Mouse (Mus musculus) megakaryocyte, embryonic 14.5 days (primary cell): Measurements from ENCODE around the gene Eya2. TPM values are rescaled to one million over a fixed set of nuclear protein-coding genes. Genes with fewer than 3 reads are reported as not detected.

ENCODE experiments used
- H3K27me3 ChIP-seq: replicated peaks from 2 replicates; pipeline ENCODE3; 2012; ENCODE audit warnings: inconsistent platforms
- H3K36me3 ChIP-seq: replicated peaks from 2 replicates; pipeline ENCODE3; 2012; ENCODE audit warnings: low read length, inconsistent platforms, mixed read lengths
- H3K4me1 ChIP-seq: 2 replicates; pipeline ENCODE4 v1.6.1; 2012; ENCODE audit warnings: inconsistent platforms
- H3K4me3 ChIP-seq: replicated peaks from 2 replicates; pipeline ENCODE3; 2012; ENCODE audit warnings: moderate library complexity, mild to moderate bottlenecking, inconsistent platforms
- H3K9me3 ChIP-seq: 2 replicates; pipeline ENCODE4 v1.6.1; 2012; ENCODE audit warnings: inconsistent platforms
- FLI1 ChIP-seq: IDR thresholded peaks from 2 replicates; pipeline ENCODE4 v1.6.1; 2012; ENCODE audit warnings: low read length, inconsistent platforms, mixed read lengths
- GATA1 ChIP-seq: IDR thresholded peaks from 3 replicates; pipeline ENCODE4 v1.6.1; 2012; ENCODE audit warnings: mixed read lengths, low read length, inconsistent platforms, borderline replicate concordance
- polyA plus RNA-seq: library from polyadenylated mRNA; stranded (reverse); fragments of >175 nt; gene quantifications from 2 replicates; pipeline ENCODE4 v1.2.3, GENCODE M21; 2012; ENCODE audit warnings: low replicate concordance; ENCODE audit not compliant: insufficient read depth

Gene Eya2
- polyA plus RNA-seq, 1 experiment = 16.3 TPM

- H3K4me3 ChIP-seq = peak overlapping the region; percentile 86
- H3K36me3 ChIP-seq = peaks cover 7% of the 10 kb centered on the region
- no peaks in the 10 kb centered on the region for H3K27me3 ChIP-seq
- H3K4me1 ChIP-seq = peaks cover 95% of the 10 kb centered on the region
- no peak for TF ChIP-seq FLI1
- TF ChIP-seq GATA1 = peak; percentile 89
- no peaks in the 10 kb centered on the region for H3K9me3 ChIP-seq
Measured at GRCm38 (mm10) chr2:165639075-165639755, 44.4 kb downstream of the Eya2 start.

GRCm38 (mm10) chr2:165641909-165642505 is 47.2 kb downstream of the Eya2 start:
- no peaks in the 10 kb centered on the region for H3K9me3 ChIP-seq
- H3K4me1 ChIP-seq = peaks cover 95% of the 10 kb centered on the region
- no peak for TF ChIP-seq GATA1
- H3K36me3 ChIP-seq = no peaks in the 10 kb centered on the region
- peaks cover 2% of the 10 kb centered on the region for H3K27me3 ChIP-seq
- peak overlapping the region; percentile 64 for H3K4me3 ChIP-seq

- H3K36me3 ChIP-seq = no peaks in the 10 kb centered on the region
- H3K27me3 ChIP-seq = peaks cover 2% of the 10 kb centered on the region
- peaks cover 95% of the 10 kb centered on the region for H3K4me1 ChIP-seq
- H3K4me3 ChIP-seq = no peak overlapping the region
- no peaks in the 10 kb centered on the region for H3K9me3 ChIP-seq
- TF ChIP-seq FLI1 = no peak
- TF ChIP-seq GATA1 = no peak
Measured at GRCm38 (mm10) chr2:165643596-165643995, 48.8 kb downstream of the Eya2 start.

GRCm38 (mm10) chr2:165644057-165644456 is 49.2 kb downstream of the Eya2 start:
- TF ChIP-seq FLI1 = no peak
- TF ChIP-seq GATA1 = no peak
- peaks cover 2% of the 10 kb centered on the region for H3K27me3 ChIP-seq

GRCm38 (mm10) chr2:165651031-165651430 is 56.2 kb downstream of the Eya2 start:
- Histone ChIP-seq H3K4me1 (peaks cover 96% of the 10 kb centered on the region), H3K36me3 (no peaks in the 10 kb centered on the region), H3K27me3 (peaks cover 5% of the 10 kb centered on the region), H3K9me3 (no peaks in the 10 kb centered on the region), H3K4me3 (no peak overlapping the region)
- TF ChIP-seq GATA1 (no peak), FLI1 (no peak)

More at GRCm38 (mm10) chr2:165644057-165644456, 49.2 kb downstream of the Eya2 start:
- H3K4me1 ChIP-seq = peaks cover 95% of the 10 kb centered on the region
- no peaks in the 10 kb centered on the region for H3K36me3 ChIP-seq
- no peaks in the 10 kb centered on the region for H3K9me3 ChIP-seq
- no peak overlapping the region for H3K4me3 ChIP-seq

GRCm38 (mm10) chr2:165652281-165652680 is 57.4 kb downstream of the Eya2 start:
- no peak overlapping the region for H3K4me3 ChIP-seq
- TF ChIP-seq FLI1 (no peak), GATA1 (no peak)

GRCm38 (mm10) chr2:165653001-165653921 is 58.4 kb downstream of the Eya2 start:
- Histone ChIP-seq H3K9me3 (no peaks in the 10 kb centered on the region), H3K4me3 (peak overlapping the region; percentile 53), H3K36me3 (no peaks in the 10 kb centered on the region), H3K27me3 (peaks cover 3% of the 10 kb centered on the region), H3K4me1 (peaks cover 93% of the 10 kb centered on the region)
- no peak for TF ChIP-seq FLI1
- no peak for TF ChIP-seq GATA1

More at GRCm38 (mm10) chr2:165652281-165652680, 57.4 kb downstream of the Eya2 start:
- Histone ChIP-seq H3K27me3 (peaks cover 3% of the 10 kb centered on the region), H3K9me3 (no peaks in the 10 kb centered on the region), H3K4me1 (peaks cover 93% of the 10 kb centered on the region), H3K36me3 (no peaks in the 10 kb centered on the region)

GRCm38 (mm10) chr2:165654151-165654550 is 59.3 kb downstream of the Eya2 start:
- H3K36me3 ChIP-seq = no peaks in the 10 kb centered on the region
- TF ChIP-seq GATA1 (no peak), FLI1 (no peak)
- peaks cover 3% of the 10 kb centered on the region for H3K27me3 ChIP-seq
- peaks cover 84% of the 10 kb centered on the region for H3K4me1 ChIP-seq
- H3K4me3 ChIP-seq = peak overlapping the region; percentile 78
- H3K9me3 ChIP-seq = no peaks in the 10 kb centered on the region

- no peaks in the 10 kb centered on the region for H3K36me3 ChIP-seq
- peak overlapping the region; percentile 89 for H3K4me3 ChIP-seq
- H3K4me1 ChIP-seq = peaks cover 83% of the 10 kb centered on the region
Measured at GRCm38 (mm10) chr2:165654696-165655491, 60.1 kb downstream of the Eya2 start.

More at GRCm38 (mm10) chr2:165654696-165655491, 60.1 kb downstream of the Eya2 start:
- TF ChIP-seq FLI1 (no peak), GATA1 (no peak)
- Histone ChIP-seq H3K9me3 (no peaks in the 10 kb centered on the region), H3K27me3 (peaks cover 3% of the 10 kb centered on the region)
